Mouse (Mus musculus) erythroblast, embryonic 14.5 days (primary cell): ENCODE data around the gene Plekhg1.

ENCODE experiments used
- GATA1 ChIP-seq: IDR thresholded peaks from 2 replicates; pipeline ENCODE4 v1.6.1; 2012; ENCODE audit warnings: low read length, inconsistent platforms, mixed read lengths
- TAL1 ChIP-seq: IDR thresholded peaks from 3 replicates; pipeline ENCODE4 v1.6.1; 2012; ENCODE audit warnings: low read length, inconsistent platforms, mixed read lengths

DNA sequence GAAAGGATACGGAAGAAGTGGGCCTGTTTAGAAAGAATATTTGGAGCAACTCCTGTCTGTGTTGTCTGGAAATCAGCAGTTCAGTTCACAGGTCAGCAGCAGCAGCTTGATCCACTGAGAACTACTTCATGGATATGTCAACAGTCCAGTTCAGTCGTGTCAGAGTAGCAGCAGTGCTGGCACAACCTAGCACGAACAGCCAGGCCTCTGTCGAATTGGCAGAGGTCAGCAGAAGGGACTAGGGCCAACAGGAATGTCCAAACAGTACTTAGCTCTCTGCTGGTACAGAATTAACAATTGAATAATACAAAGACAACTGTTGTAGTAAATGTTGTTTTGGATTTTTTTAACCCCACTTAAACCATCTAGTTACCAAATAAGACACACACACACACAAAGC lies 33.9 kb upstream of the Plekhg1 start:
- TF ChIP-seq GATA1 = no peak
- no peak for TF ChIP-seq TAL1
